Mouse (Mus musculus) urinary bladder, postnatal 25 days (tissue): ENCODE measurements around the gene Adcy2.

Experiments used
- DNase-seq: peaks from one replicate; pipeline ENCODE4 v3.0.0; 2022; ENCODE audit warnings: low spot score

The Adcy2 gene

DNA sequence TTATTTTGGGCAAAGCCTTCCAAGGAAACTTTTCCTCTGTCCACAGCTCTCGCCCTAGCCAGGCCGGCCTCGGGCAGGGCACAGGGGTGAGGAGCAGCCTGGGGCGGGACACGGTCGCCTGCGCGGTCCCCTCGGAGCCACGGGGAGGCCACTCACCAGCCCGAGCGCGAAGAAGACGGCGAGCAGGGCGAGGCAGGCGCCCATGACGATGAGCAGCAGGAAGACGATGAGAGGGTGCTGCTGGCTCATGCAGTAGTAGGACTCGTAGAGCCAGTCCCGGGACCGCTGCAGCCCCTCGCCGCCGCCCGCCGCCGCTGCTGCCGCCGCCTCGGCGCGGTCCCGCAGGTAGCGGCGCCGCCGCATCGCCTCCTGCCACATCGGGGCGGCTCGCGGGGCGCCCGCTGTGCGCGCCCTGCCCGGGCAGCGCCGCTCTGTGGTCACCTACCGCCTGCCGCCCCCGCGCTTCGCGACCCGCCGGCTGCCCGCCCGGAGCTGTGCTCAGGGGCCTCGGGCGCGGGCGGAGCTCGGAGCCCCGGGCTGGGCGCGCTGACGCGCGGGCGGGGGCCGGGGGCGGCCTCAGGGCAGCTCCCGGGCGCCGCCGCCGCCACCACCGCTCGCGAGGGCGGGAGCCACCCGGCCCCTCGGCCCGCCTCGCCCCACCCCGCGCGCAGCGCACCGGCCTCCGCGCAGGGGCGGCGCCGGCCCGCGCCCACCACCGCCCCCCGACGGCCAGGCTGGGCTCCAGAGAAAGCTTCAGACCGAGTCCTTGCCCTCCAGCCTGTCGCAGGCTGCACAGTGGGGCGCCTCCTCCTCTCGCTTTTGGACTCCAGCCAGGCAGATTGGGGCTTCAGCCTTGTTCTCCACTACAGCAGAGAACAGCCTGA lies at the start of gene Adcy2:
TSS of gene Adcy2 (minus strand) at position 624 of the 884 bp plus-strand sequence.
- DNase-seq: peak; percentile 6

- no peak for DNase-seq
Observed at GRCm38 (mm10) chr13:69036991-69037597, 37.8 kb upstream of the Adcy2 start.

GRCm38 (mm10) chr13:69034621-69035020 lies 35.3 kb upstream of the Adcy2 start:
- no peak for DNase-seq

DNA sequence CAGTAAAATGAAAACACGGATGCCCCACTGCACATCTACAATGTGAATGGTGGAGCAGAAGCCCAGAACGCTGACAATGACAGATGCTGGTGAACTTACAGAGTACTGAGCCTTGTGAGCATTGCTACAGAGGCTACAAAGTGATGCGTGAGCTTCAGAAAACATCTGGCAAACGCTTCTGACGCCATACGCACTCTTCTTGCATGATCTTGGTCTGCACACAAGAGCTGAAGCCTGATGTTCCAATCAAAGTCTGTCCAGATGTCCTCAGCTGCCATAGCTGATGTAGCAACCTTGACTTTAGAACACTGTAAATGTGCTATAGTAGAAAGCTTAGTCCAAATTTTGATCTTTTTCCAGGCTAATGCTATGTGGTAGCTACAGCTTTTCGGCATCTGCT lies 34.2 kb upstream of the Adcy2 start:
- no peak for DNase-seq

- no peak for DNase-seq
Observed at GRCm38 (mm10) chr13:69029078-69029757, 29.9 kb upstream of the Adcy2 start.

DNA sequence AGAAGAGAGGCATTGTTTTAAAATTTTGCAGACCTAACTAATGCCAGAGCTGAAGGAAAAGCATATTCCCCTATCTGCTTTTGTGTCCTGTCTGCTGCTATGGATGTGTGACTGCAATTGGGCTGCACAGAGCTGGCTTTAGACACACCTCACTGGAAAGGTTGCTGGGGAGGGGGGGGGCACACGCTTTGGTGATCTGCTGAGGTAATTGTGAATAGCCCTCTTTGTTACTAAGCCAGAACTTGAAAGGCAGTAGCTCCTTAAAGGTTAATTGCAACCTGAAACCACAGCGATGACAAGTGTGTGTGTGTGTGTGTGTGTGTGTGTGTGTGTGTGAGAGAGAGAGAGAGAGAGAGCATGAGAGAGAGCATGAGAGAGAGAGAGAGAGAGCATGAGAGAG lies 25.6 kb upstream of the Adcy2 start:
- no peak for DNase-seq

- no peak for DNase-seq
Observed at GRCm38 (mm10) chr13:69023239-69023638, 23.9 kb upstream of the Adcy2 start.

DNA sequence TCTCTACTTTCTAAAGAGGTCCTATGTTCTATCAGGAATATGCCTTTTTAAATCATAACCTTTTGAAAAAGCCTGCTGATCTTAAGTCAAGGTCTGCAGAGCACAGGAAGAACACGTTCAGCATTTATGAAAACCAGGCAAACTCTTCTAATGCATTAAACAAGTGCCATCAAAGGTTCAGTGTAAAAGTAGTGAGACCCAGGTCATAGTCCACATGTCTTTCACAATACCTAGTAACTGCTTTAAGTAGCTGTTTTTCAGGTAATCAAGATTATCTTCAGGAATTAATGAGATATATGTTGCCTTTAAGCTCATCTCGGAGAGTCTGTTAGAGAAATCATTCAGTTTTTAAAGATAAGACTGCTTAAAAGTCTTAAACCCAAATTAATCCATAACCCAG lies 21.2 kb upstream of the Adcy2 start:
- DNase-seq: no peak

GRCm38 (mm10) chr13:69006915-69007314 lies 7.6 kb upstream of the Adcy2 start:
- DNase-seq: no peak

- DNase-seq: no peak
Observed at GRCm38 (mm10) chr13:69006091-69006490, 6.8 kb upstream of the Adcy2 start.

- no peak for DNase-seq
Observed at GRCm38 (mm10) chr13:69004406-69004805, 5.1 kb upstream of the Adcy2 start.

DNA sequence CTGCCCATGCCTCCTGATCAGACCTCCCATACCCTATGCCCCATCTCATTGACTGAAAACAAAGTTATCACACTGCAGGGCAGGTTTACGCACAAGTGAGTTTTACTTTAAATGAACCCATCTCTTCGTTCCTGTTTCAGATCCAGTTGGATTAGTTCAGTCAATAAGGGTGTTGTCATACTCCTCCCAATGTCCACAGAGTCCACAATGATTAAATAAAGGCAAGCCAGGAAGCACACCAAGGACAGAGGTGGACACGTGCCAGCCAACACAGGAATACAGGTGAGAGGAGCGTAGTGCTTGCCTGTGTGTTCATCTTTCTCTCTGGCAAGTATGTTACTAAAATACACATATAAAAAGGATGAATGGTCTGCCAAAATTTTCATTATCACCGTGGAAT lies 3.3 kb upstream of the Adcy2 start:
- no peak for DNase-seq

DNA sequence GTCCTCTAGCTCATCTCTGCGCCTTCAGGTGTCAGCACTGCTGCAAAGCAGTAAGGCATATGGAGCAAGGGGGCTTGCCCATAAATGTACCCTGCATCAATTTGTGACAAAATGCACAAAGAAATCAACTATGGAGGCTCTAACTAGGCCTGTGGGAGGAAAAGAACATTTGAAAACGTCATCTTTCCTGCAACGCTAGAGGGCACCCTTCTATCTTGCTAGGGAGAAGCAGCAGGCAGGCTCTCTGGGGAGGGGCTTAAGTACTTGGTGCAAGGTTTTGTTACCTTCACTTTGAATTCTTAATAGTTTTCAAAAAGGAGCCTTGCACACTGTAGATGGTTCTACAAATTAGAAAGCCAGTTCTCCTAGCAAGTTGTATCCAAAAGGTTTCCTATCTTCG lies 2.8 kb upstream of the Adcy2 start:
- peak; percentile 29 for DNase-seq

GRCm38 (mm10) chr13:68999826-69000225 lies 485 bp upstream of the Adcy2 start:
- no peak for DNase-seq

DNA sequence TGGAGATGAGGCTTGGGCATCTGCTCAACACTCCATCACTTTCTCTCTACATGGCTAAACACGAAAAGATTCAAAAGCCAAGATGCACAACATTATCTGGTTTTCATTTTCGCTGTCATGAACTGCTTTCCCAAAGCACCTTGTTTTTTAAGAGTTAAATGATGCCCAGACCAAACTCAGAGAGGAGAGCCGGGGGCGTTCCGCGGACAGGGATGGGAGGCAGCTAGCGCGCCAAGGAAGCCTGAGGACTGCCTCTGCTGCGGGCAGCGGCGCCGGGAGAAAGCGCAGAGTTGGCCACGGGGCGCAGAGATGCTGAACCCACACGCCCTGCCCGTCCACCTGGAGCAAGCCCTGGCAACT lies 803 bp downstream of the Adcy2 start:
- DNase-seq: no peak

GRCm38 (mm10) chr13:68997821-68998551 lies 1.4 kb downstream of the Adcy2 start:
- no peak for DNase-seq

DNA sequence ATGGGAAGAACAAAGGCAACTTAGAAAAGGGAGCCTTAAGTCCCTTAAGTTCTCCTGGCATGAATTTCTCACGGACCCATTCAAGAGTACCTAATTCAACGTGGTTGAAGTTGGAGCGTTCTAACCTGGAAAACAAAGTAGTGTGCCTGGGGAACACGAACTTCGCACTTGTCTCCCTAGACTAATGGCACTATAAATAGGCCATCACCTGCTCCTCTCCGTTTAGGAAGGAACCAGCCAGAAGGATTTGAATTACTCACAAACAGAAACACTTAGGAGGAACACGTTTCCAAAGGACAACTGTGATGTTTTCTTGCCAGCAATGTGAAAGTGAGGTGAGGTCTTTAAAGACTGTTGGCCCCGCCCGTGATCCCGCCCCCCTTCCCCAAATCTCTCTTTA lies 2.0 kb downstream of the Adcy2 start:
- no peak for DNase-seq

DNA sequence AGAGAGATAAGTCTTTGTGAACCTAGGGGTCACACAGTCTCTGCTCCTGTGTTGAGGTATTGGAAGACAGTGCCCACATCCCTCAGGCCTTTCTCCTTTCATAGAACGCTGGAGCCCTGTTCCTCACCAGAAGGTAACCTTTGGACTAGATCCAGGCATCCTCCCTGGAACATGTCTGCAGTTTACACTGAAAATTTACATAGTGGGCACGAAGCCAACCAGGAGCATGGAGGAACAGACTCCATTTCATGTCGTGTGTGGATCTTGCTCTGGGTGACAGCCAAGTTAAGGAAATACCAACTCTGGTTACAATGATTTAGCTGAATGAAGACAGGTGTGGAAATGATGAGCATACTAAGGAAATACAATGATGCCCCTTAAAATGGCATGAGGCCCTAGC lies 2.7 kb downstream of the Adcy2 start:
- DNase-seq: no peak

DNA sequence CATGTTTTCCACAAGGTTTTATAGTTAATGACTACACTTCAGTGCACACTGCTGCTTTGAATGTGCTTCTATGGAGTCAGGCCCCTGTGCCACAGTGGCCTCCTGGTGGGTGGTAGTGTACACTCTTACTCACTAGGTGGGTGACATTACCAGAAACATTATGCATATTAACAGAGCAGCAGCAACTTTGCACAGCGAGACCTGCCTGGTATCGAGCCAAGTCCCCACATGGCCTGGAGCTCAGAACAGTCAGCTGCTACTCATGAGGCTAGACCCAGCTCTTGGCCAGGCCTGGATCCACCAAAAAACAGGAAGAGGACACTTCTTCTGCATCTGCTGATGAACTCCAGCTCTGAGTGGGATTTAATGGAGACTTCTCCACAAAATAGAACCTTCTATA lies 13.6 kb downstream of the Adcy2 start:
- no peak for DNase-seq

- no peak for DNase-seq
Observed at GRCm38 (mm10) chr13:68984000-68984399, 15.3 kb downstream of the Adcy2 start.

DNA sequence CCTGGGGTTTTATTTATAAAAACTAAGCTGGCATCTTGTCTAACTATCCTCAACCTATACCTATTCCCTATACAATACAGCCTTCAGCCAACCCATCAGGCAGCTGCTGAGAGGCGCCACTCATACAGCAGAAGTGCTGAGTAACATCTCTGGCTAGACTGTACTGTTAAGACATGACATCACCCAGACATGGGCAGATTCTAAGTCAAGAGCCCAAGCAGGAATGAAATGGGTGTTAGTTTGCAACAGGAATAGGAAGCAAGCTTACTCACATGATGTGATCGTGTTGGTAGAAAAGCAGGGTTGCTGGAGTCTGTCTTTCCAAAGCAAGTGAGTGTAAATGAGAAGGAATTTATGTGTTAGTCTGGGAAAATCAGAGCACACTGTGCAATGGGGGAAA lies 18.3 kb downstream of the Adcy2 start:
- no peak for DNase-seq

DNA sequence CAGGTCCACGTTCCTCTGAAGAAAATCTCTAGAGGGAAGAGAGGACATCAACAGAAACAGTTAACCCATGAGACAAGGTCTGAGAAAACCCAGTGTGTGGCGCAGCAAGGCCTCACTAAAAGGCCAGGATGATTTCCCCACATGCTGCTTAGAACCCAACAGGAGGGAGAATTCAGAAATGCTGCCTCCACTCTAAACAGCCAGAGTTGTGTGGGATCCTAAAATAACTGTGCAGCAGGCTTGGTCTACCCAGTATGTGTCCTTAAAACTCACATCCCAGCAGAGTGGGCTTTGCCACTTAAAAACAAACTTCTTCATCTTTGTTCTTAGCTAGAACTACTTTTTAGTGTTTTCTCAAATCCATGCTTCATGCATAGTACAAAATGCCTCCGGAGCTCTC lies 26.2 kb downstream of the Adcy2 start:
- no peak for DNase-seq

DNA sequence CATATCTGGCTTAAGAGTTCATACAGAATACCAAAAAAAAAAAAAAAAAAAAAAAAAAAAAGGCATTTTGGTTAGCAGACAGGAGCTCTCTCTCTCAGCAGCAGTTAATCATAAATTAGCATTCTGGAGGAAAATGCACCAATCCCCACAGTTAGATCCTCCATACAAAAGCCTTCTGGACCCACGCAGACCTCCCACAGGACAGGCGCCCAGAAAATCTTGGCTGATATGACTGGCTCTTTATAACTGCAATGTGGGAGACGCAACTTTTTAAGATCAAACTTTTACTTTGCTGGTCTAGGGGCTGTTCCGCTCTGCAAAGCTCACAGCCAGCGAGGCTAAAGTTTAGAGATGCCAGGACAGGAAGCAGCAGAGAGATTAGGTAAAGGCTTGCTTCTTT lies 37.8 kb downstream of the Adcy2 start:
- no peak for DNase-seq
